Mouse (Mus musculus) kidney, adult 11 months (tissue): Measurements from ENCODE around the gene Dpep1.

Experiments
- DNase-seq: peaks from one replicate; pipeline ENCODE4 v3.0.0; 2022

Gene Dpep1

DNA sequence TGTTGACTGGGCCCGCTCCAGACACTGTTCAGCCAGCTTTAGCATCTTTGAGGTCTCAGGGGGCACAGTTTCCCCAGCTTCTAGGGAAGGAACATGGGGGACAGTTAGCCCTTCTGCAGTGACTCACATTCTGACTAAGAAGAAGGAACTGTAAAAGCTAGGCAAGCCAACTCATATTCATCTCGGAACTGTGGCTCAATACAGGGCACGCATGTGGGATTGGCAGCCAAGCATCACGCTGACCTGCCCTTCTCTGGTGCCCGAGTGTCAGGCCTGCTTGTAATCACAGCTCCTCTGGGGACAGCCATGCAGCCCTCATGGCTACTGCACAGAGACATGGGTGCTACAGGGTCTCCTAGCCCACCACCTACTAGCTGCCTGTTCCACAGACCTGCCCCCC lies 64.9 kb downstream of the Dpep1 start:
- DNase-seq: no peak
